Mouse (Mus musculus) G1E (cell line): ENCODE measurements around the gene Vps13c. TPM values are rescaled to one million over a fixed set of nuclear protein-coding genes. Genes with fewer than 3 reads are reported as not detected.

Source experiments
- ATAC-seq: 2 replicates; pipeline ENCODE4 v1.8.0; 2016; ENCODE audit warnings: mild to moderate bottlenecking; ENCODE audit not compliant: insufficient number of reproducible peaks, poor library complexity, low FRiP score, severe bottlenecking; ENCODE audit errors: extremely low read depth
- DNase-seq: peaks from one replicate; pipeline ENCODE4 v3.0.0; 2012; ENCODE audit warnings: low spot score
- H3K27me3 ChIP-seq: 2 replicates; pipeline ENCODE4 v1.6.1; 2012; ENCODE audit warnings: mild to moderate bottlenecking, low read length, inconsistent platforms; ENCODE audit not compliant: insufficient read depth
- H3K36me3 ChIP-seq: replicated peaks from 2 replicates; pipeline ENCODE3; 2012; ENCODE audit warnings: mild to moderate bottlenecking, inconsistent platforms
- H3K4me1 ChIP-seq: 2 replicates; pipeline ENCODE4 v1.6.1; 2012; ENCODE audit warnings: low read depth, low read length, inconsistent platforms, mixed read lengths; ENCODE audit not compliant: insufficient read depth
- H3K4me3 ChIP-seq: 2 replicates; pipeline ENCODE4 v1.5.1; 2012; ENCODE audit warnings: low read depth, mild to moderate bottlenecking, inconsistent platforms, low read length, moderate library complexity, mixed read lengths
- H3K9me3 ChIP-seq: replicated peaks from 2 replicates; pipeline ENCODE4 v1.6.1; 2012; ENCODE audit warnings: inconsistent platforms
- CTCF ChIP-seq: IDR thresholded peaks from 2 replicates; pipeline ENCODE4 v1.5.1; 2012; ENCODE audit warnings: low read depth, low read length, inconsistent platforms, mixed read lengths
- GATA1 ChIP-seq: IDR thresholded peaks from 2 replicates; pipeline ENCODE4 v1.6.1; 2012; ENCODE audit warnings: borderline replicate concordance, low read length, inconsistent platforms, mixed read lengths
- GATA2 ChIP-seq: IDR thresholded peaks from 2 replicates; pipeline ENCODE4 v1.6.1; 2012; ENCODE audit warnings: low read depth, low read length, inconsistent platforms, borderline replicate concordance
- POLR2AphosphoS5 ChIP-seq: IDR thresholded peaks from 2 replicates; pipeline ENCODE4 v1.6.1; 2012; ENCODE audit warnings: low read depth, low read length, inconsistent platforms; ENCODE audit not compliant: insufficient replicate concordance
- TAL1 ChIP-seq: conservative IDR thresholded peaks from 2 replicates; pipeline ENCODE4 v1.6.1; 2012; ENCODE audit warnings: low read depth, low read length, inconsistent platforms, mixed read lengths
- polyA plus RNA-seq: library from polyadenylated mRNA; stranded (reverse); fragments of >175 nt; gene quantifications from 2 replicates; pipeline ENCODE4 v1.2.3, GENCODE M21; 2012
- total RNA-seq, 2 experiments: library from RNA; stranded (forward) in 1 of 2; stranded (reverse) in 1 of 2; fragments of 200-1000 nt in 1 of 2; fragments of >200 nt in 1 of 2; fragmentation: Nextera tagmentation in 1 of 2; gene quantifications; 2 replicates each; pipeline ENCODE4 v1.2.3; 2014 to 2017

The Vps13c gene
- total and polyA plus RNA-seq, 3 experiments = 26.3 to 366 (median 145) TPM

DNA sequence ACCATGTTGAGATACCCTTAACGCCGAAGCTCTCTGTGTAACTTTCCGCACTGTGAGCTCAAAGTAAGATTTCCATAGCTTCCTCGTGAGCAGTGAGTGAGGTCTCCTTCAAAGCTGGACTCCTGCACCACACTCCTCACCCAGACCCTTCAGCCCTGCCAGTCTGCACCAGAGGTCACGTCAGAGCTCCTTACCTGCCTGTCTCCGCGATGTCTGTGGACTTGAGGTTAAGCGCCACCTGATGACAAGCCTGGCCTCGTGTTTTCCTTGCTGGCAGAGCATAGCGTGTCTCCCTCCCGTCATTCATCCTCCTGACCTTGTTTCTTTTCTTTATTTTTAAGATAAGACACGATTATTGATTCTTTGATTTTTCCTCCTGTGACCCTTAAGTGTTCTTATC is 9.2 kb downstream of the Vps13c start:
- H3K9me3 ChIP-seq = no peaks in the 10 kb centered on the region
- peak overlapping the region; percentile 55; the same call in 1 of the 2 replicates for H3K4me3 ChIP-seq
- DNase-seq (no peak), ATAC-seq (no peak)
- peaks cover 86% of the 10 kb centered on the region for H3K36me3 ChIP-seq
- no peaks in the 10 kb centered on the region for H3K27me3 ChIP-seq
- peaks cover 74% of the 10 kb centered on the region for H3K4me1 ChIP-seq
- no peak for TF ChIP-seq GATA2
- TF ChIP-seq GATA1 = no peak
- no peak for TF ChIP-seq CTCF
- no peak for TF ChIP-seq POLR2AphosphoS5
- TF ChIP-seq TAL1 = no peak

- H3K4me3 ChIP-seq = peak overlapping the region; percentile 45; the same call in 1 of the 2 replicates
- ATAC-seq (no peak), DNase-seq (no peak)
- no peaks in the 10 kb centered on the region for H3K9me3 ChIP-seq
- peaks cover 71% of the 10 kb centered on the region for H3K4me1 ChIP-seq
- H3K27me3 ChIP-seq = no peaks in the 10 kb centered on the region
- no peak for TF ChIP-seq TAL1
- TF ChIP-seq CTCF = no peak
- no peak for TF ChIP-seq POLR2AphosphoS5
- TF ChIP-seq GATA1 = no peak
- no peak for TF ChIP-seq GATA2
- H3K36me3 ChIP-seq = peaks cover 86% of the 10 kb centered on the region
These were observed 9.7 kb downstream of the Vps13c start for GRCm38 (mm10) chr9:67849846-67850245.

DNA sequence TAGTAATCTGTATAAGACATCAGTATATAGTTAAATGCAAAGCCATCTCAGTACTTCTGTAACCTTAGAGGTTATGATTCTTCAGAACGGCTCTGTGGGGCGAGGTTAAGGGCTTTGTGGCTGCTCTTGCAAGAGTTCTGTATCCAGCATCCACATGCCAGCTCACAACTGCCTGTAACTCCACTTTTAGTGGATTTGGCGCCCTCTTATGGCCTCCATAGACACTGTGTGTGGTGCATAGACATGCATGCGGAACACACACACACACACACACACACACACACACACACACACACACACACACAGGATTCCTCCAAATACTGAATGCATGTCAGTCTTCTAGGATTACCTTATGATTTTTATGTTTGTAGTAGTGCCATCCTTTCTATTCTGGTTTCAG is 11.0 kb downstream of the Vps13c start:
- Histone ChIP-seq H3K9me3 (no peaks in the 10 kb centered on the region), H3K36me3 (peaks cover 87% of the 10 kb centered on the region), H3K4me3 (no peak overlapping the region), H3K27me3 (no peaks in the 10 kb centered on the region), H3K4me1 (peaks cover 67% of the 10 kb centered on the region)
- DNase-seq (no peak), ATAC-seq (peak; percentile 40)
- TF ChIP-seq CTCF = peak; percentile 18; the same call in 1 of the 2 replicates
- no peak for TF ChIP-seq TAL1

DNA sequence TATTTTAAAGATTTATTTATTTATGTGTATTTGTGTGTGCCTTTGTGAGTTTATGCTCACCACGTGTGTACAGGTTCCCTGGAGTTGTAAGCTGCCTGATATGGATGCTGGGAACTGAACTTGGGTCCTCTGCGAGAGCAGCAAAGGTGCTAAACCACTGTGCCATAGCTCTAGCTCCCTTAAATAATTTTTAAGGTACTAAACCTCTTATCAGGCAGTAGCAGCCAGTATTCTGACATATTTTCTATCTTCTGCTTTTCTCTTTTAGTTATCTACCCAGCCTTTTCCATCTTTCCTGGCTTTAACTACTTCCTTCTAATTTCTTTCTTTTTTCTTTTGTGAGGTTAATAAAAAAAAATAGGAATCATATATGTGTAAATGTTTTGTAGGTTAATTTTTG is 20.1 kb downstream of the Vps13c start:
- no peak for DNase-seq
- peaks cover 78% of the 10 kb centered on the region for H3K36me3 ChIP-seq
- H3K4me3 ChIP-seq = no peak overlapping the region
- ATAC-seq = peak; percentile 8; the same call in 1 of the 2 replicates
- H3K9me3 ChIP-seq = no peaks in the 10 kb centered on the region
- H3K4me1 ChIP-seq = peaks cover 68% of the 10 kb centered on the region
- no peak for TF ChIP-seq POLR2AphosphoS5
- no peak for TF ChIP-seq GATA1
- TF ChIP-seq CTCF = no peak
- peak; percentile 59; the same call in 1 of the 2 replicates for TF ChIP-seq TAL1
- TF ChIP-seq GATA2 = no peak
- H3K27me3 ChIP-seq = no peaks in the 10 kb centered on the region

DNA sequence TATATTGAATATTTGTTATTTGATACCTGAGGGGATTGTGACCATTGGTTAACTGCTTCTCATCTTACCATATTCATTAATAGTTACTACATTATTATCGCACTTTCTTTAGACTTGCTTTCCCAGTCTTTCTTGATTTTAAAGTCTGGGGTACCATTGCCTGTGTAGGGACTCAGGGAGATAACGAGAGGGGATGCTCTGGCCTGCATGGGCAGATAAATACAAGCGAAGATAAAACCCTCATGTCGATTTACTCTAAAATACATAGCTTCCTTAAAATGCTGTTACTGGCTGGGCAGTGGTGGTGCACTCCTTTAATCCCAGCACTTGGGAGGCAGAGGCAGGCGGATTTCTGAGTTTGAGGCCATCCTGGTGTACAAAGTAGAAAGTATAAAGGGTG is 23.1 kb downstream of the Vps13c start:
- TF ChIP-seq POLR2AphosphoS5 = no peak
- peak; percentile 46; the same call in 1 of the 2 replicates for TF ChIP-seq TAL1
- H3K4me1 ChIP-seq = peaks cover 76% of the 10 kb centered on the region
- ATAC-seq = peak; percentile 40; the same call in 1 of the 2 replicates
- H3K27me3 ChIP-seq = no peaks in the 10 kb centered on the region
- no peaks in the 10 kb centered on the region for H3K9me3 ChIP-seq
- no peak overlapping the region for H3K4me3 ChIP-seq
- no peak for DNase-seq
- peaks cover 74% of the 10 kb centered on the region for H3K36me3 ChIP-seq

GRCm38 (mm10) chr9:67864011-67864410 is 23.8 kb downstream of the Vps13c start:
- Histone ChIP-seq H3K36me3 (peaks cover 72% of the 10 kb centered on the region), H3K27me3 (no peaks in the 10 kb centered on the region), H3K9me3 (no peaks in the 10 kb centered on the region), H3K4me1 (peaks cover 74% of the 10 kb centered on the region), H3K4me3 (no peak overlapping the region)
- DNase-seq (no peak), ATAC-seq (no peak)
- TF ChIP-seq GATA1 (no peak), CTCF (no peak), POLR2AphosphoS5 (no peak), TAL1 (no peak), GATA2 (no peak)

DNA sequence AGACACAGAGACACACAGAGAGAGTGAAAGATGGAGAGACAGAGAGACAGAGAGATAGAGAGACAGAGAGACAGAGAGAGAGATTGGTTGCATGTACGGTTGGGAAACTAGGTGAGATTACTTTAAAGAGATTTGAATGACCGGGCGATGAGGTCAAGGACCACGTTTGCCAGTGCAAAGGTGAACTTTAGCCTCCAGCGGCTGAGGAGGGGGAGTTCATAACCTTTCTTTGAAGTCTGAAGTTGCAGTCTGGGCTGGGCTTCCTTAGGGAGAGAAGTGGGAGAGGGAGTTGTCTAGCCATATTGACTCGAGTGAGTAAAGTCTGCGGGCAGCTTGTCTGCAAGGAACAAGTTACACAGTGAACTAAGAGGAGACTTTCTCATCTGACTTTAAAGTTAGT is 25.2 kb downstream of the Vps13c start:
- ATAC-seq = no peak

More for the DNA sequence above, 25.2 kb downstream of the Vps13c start:
- peaks cover 77% of the 10 kb centered on the region for H3K4me1 ChIP-seq
- H3K36me3 ChIP-seq = peaks cover 75% of the 10 kb centered on the region
- H3K4me3 ChIP-seq = no peak overlapping the region
- TF ChIP-seq POLR2AphosphoS5 (no peak), TAL1 (no peak), GATA2 (no peak), CTCF (no peak), GATA1 (no peak)
- DNase-seq = no peak
- H3K9me3 ChIP-seq = no peaks in the 10 kb centered on the region
- no peaks in the 10 kb centered on the region for H3K27me3 ChIP-seq
